Mouse (Mus musculus): ENCODE measurements at regions not wholly inside any gene's neighbourhood (a gene's known extent, or its start where the extent isn't known, plus 50 kb on each side); places are given as distances from the start of the nearest gene placed in this dataset.

GRCm38 (mm10) chr2:106256012-106256411, 252.7 kb upstream of the Dnajc24 start:
- H3K27ac ChIP-seq = no peak overlapping the region
- 19% methylated on average over 12 of the region's 12 CpGs for WGBS
- peak; percentile 73; the same call in 1 of the 2 replicates for ATAC-seq (replicated peaks)
- H3K9me3 ChIP-seq = no peaks in the 10 kb centered on the region
- no peak overlapping the region for H3K4me3 ChIP-seq
- H3K4me2 ChIP-seq = peak overlapping the region; percentile 15
- H3K36me3 ChIP-seq (replicated peaks) = no peaks in the 10 kb centered on the region
- H3K4me1 ChIP-seq = peaks cover 5% of the 10 kb centered on the region; the same call in 1 of the 2 replicates
- no peak overlapping the region for H3K9ac ChIP-seq
- no peaks in the 10 kb centered on the region; the same call in 1 of the 2 replicates for H3K27me3 ChIP-seq (replicated peaks)

GRCm38 (mm10) chr2:106234358-106234757, 231.0 kb upstream of the Dnajc24 start:
- H3K9me3 ChIP-seq = no peaks in the 10 kb centered on the region
- no peak overlapping the region for H3K4me3 ChIP-seq
- no peaks in the 10 kb centered on the region for H3K36me3 ChIP-seq (replicated peaks)
- no peaks in the 10 kb centered on the region for H3K4me1 ChIP-seq
- H3K27ac ChIP-seq = no peak overlapping the region
- H3K4me2 ChIP-seq = no peak overlapping the region
- H3K9ac ChIP-seq = no peak overlapping the region
- no peaks in the 10 kb centered on the region for H3K27me3 ChIP-seq (replicated peaks)
- 60% methylated on average over 4 of the region's 4 CpGs for WGBS
- no peak for ATAC-seq (replicated peaks)

- H3K9me3 ChIP-seq = no peaks in the 10 kb centered on the region
- no peak for ATAC-seq (replicated peaks)
- no peak overlapping the region for H3K4me3 ChIP-seq
- WGBS = 82% methylated on average over 5 of the region's 5 CpGs
- no peak overlapping the region for H3K9ac ChIP-seq
- H3K36me3 ChIP-seq (replicated peaks) = no peaks in the 10 kb centered on the region
- H3K4me1 ChIP-seq = no peaks in the 10 kb centered on the region
- no peaks in the 10 kb centered on the region for H3K27me3 ChIP-seq (replicated peaks)
- no peak overlapping the region for H3K4me2 ChIP-seq
- H3K27ac ChIP-seq = no peak overlapping the region
These were observed 227.8 kb upstream of the Dnajc24 start for GRCm38 (mm10) chr2:106231136-106231535.

- H3K9me3 ChIP-seq = no peaks in the 10 kb centered on the region
These were observed 226.7 kb upstream of the Dnajc24 start for GRCm38 (mm10) chr2:106230021-106230420.

GRCm38 (mm10) chr2:106228249-106228648, 224.9 kb upstream of the Dnajc24 start:
- H3K4me3 ChIP-seq = no peak overlapping the region
- H3K4me1 ChIP-seq = no peaks in the 10 kb centered on the region
- no peaks in the 10 kb centered on the region for H3K9me3 ChIP-seq
- H3K4me2 ChIP-seq = no peak overlapping the region
- H3K9ac ChIP-seq = no peak overlapping the region
- no peak for ATAC-seq (replicated peaks)
- no peaks in the 10 kb centered on the region for H3K27me3 ChIP-seq (replicated peaks)
- no peaks in the 10 kb centered on the region for H3K36me3 ChIP-seq (replicated peaks)
- H3K27ac ChIP-seq = no peak overlapping the region
- 64% methylated on average over 1 of the region's 1 CpGs for whole genome bisulfite sequencing

More at GRCm38 (mm10) chr2:106230021-106230420, 226.7 kb upstream of the Dnajc24 start:
- Histone ChIP-seq H3K4me1 (no peaks in the 10 kb centered on the region), H3K4me2 (no peak overlapping the region), H3K4me3 (no peak overlapping the region), H3K27me3 (replicated peaks) (no peaks in the 10 kb centered on the region), H3K36me3 (replicated peaks) (no peaks in the 10 kb centered on the region), H3K9ac (no peak overlapping the region), H3K27ac (no peak overlapping the region)
- no peak for ATAC-seq (replicated peaks)
- WGBS = 81% methylated on average over 3 of the region's 3 CpGs

- no peak overlapping the region for H3K27ac ChIP-seq
- 94% methylated on average over 3 of the region's 3 CpGs for WGBS
- no peak overlapping the region for H3K9ac ChIP-seq
- no peaks in the 10 kb centered on the region for H3K9me3 ChIP-seq
- H3K4me3 ChIP-seq = no peak overlapping the region
- H3K4me2 ChIP-seq = no peak overlapping the region
- H3K4me1 ChIP-seq = no peaks in the 10 kb centered on the region
- H3K36me3 ChIP-seq (replicated peaks) = no peaks in the 10 kb centered on the region
- ATAC-seq (replicated peaks) = no peak
- H3K27me3 ChIP-seq (replicated peaks) = no peaks in the 10 kb centered on the region
These were observed 212.8 kb upstream of the Dnajc24 start for GRCm38 (mm10) chr2:106216169-106216568.

GRCm38 (mm10) chr2:106213740-106214139, 210.4 kb upstream of the Dnajc24 start:
- Histone ChIP-seq H3K4me1 (no peaks in the 10 kb centered on the region), H3K27me3 (replicated peaks) (no peaks in the 10 kb centered on the region), H3K27ac (no peak overlapping the region), H3K9me3 (no peaks in the 10 kb centered on the region), H3K4me2 (no peak overlapping the region), H3K36me3 (replicated peaks) (no peaks in the 10 kb centered on the region), H3K9ac (no peak overlapping the region), H3K4me3 (no peak overlapping the region)
- 58% methylated on average over 4 of the region's 4 CpGs for WGBS
- ATAC-seq (replicated peaks) = no peak

- Histone ChIP-seq H3K9ac (no peak overlapping the region), H3K27me3 (replicated peaks) (no peaks in the 10 kb centered on the region), H3K4me2 (no peak overlapping the region), H3K4me1 (no peaks in the 10 kb centered on the region), H3K36me3 (replicated peaks) (no peaks in the 10 kb centered on the region), H3K9me3 (no peaks in the 10 kb centered on the region), H3K27ac (no peak overlapping the region), H3K4me3 (no peak overlapping the region)
- 91% methylated on average over 1 of the region's 1 CpGs for WGBS
- no peak for ATAC-seq (replicated peaks)
These were observed 207.4 kb upstream of the Dnajc24 start for GRCm38 (mm10) chr2:106210773-106211172.

GRCm38 (mm10) chr2:106208767-106209250, 205.5 kb upstream of the Dnajc24 start:
- Histone ChIP-seq H3K27me3 (replicated peaks) (no peaks in the 10 kb centered on the region), H3K4me1 (no peaks in the 10 kb centered on the region), H3K27ac (no peak overlapping the region), H3K4me3 (no peak overlapping the region), H3K36me3 (replicated peaks) (no peaks in the 10 kb centered on the region), H3K9me3 (no peaks in the 10 kb centered on the region), H3K4me2 (no peak overlapping the region), H3K9ac (no peak overlapping the region)
- WGBS = 76% methylated on average over 4 of the region's 4 CpGs
- ATAC-seq (replicated peaks) = no peak

- no peak overlapping the region for H3K27ac ChIP-seq
- 0 out of 2 replicates have a peak, but pooled peaks cover 3% of the 10 kb centered on the region for H3K27me3 ChIP-seq (replicated peaks)
- no peaks in the 10 kb centered on the region for H3K36me3 ChIP-seq (replicated peaks)
- H3K4me1 ChIP-seq = peaks cover 5% of the 10 kb centered on the region
- H3K4me3 ChIP-seq = no peak overlapping the region
- ATAC-seq (replicated peaks) = no peak
- 93% methylated on average over 2 of the region's 2 CpGs for WGBS
- no peak overlapping the region for H3K4me2 ChIP-seq
- no peaks in the 10 kb centered on the region for H3K9me3 ChIP-seq
- H3K9ac ChIP-seq = no peak overlapping the region
These were observed 196.8 kb upstream of the Dnajc24 start for GRCm38 (mm10) chr2:106200130-106200529.

- no peaks in the 10 kb centered on the region for H3K36me3 ChIP-seq (replicated peaks)
- H3K4me2 ChIP-seq = peak overlapping the region; percentile 59
- peaks cover 10% of the 10 kb centered on the region for H3K27me3 ChIP-seq (replicated peaks)
- H3K4me1 ChIP-seq = peaks cover 20% of the 10 kb centered on the region
- no peak overlapping the region; the same call in 1 of the 2 replicates for H3K9ac ChIP-seq
- H3K27ac ChIP-seq = no peak overlapping the region
- under 1% methylated on average over 7 of the region's 7 CpGs for WGBS
- peak; percentile 53 for ATAC-seq (replicated peaks)
- H3K9me3 ChIP-seq = no peaks in the 10 kb centered on the region
- peak overlapping the region; percentile 35 for H3K4me3 ChIP-seq
These were observed 191.8 kb upstream of the Dnajc24 start for GRCm38 (mm10) chr2:106195170-106195569.

- H3K27ac ChIP-seq = peak overlapping the region; percentile 41; the same call in 1 of the 2 replicates
- peaks cover 10% of the 10 kb centered on the region for H3K27me3 ChIP-seq (replicated peaks)
- 6% methylated on average over 14 of the region's 14 CpGs for WGBS
- peak; percentile 93 for ATAC-seq (replicated peaks)
- H3K4me3 ChIP-seq = peak overlapping the region; percentile 35
- peak overlapping the region; percentile 36 for H3K9ac ChIP-seq
- peaks cover 20% of the 10 kb centered on the region for H3K4me1 ChIP-seq
- peak overlapping the region; percentile 59 for H3K4me2 ChIP-seq
- H3K36me3 ChIP-seq (replicated peaks) = no peaks in the 10 kb centered on the region
- no peaks in the 10 kb centered on the region for H3K9me3 ChIP-seq
These were observed 191.1 kb upstream of the Dnajc24 start for GRCm38 (mm10) chr2:106194369-106195023.

GRCm38 (mm10) chr2:106193889-106194347, 190.6 kb upstream of the Dnajc24 start:
- WGBS = 1% methylated on average over 9 of the region's 9 CpGs
- peaks cover 10% of the 10 kb centered on the region for H3K27me3 ChIP-seq (replicated peaks)
- H3K9ac ChIP-seq = peak overlapping the region; percentile 36
- H3K4me2 ChIP-seq = peak overlapping the region; percentile 59
- peak overlapping the region; percentile 35 for H3K4me3 ChIP-seq
- peak; percentile 75 for ATAC-seq (replicated peaks)
- no peaks in the 10 kb centered on the region for H3K36me3 ChIP-seq (replicated peaks)
- peak overlapping the region; percentile 40; the same call in 1 of the 2 replicates for H3K27ac ChIP-seq
- H3K4me1 ChIP-seq = peaks cover 20% of the 10 kb centered on the region
- no peaks in the 10 kb centered on the region for H3K9me3 ChIP-seq

Measured in midbrain, embryonic 15.5 days (tissue).